Mouse (Mus musculus) lung, postnatal 14 days (tissue): Measurements from ENCODE around the gene Gja5.

ENCODE experiments used
- DNase-seq: peaks from one replicate; pipeline ENCODE4 v3.0.0; 2021

Gja5 gene

GRCm38 (mm10) chr3:96904393-96904792, at the start of gene Gja5:
Gene Gja5 (plus strand): TSS chr3:96904693.
- no peak for DNase-seq

GRCm38 (mm10) chr3:96855833-96856232, 48.7 kb upstream of the Gja5 start:
- DNase-seq: no peak

GRCm38 (mm10) chr3:96860498-96860897, 44.0 kb upstream of the Gja5 start:
- no peak for DNase-seq

GRCm38 (mm10) chr3:96867863-96868262, 36.6 kb upstream of the Gja5 start:
- DNase-seq: no peak

- no peak for DNase-seq
These were observed 35.9 kb upstream of the Gja5 start for GRCm38 (mm10) chr3:96868566-96868965.

- DNase-seq: no peak
These were observed 35.4 kb upstream of the Gja5 start for GRCm38 (mm10) chr3:96869091-96869490.

GRCm38 (mm10) chr3:96870270-96870669, 34.2 kb upstream of the Gja5 start:
- no peak for DNase-seq

GRCm38 (mm10) chr3:96871070-96871469, 33.4 kb upstream of the Gja5 start:
- no peak for DNase-seq

GRCm38 (mm10) chr3:96872501-96872900, 32.0 kb upstream of the Gja5 start:
- no peak for DNase-seq

- DNase-seq: no peak
These were observed 29.5 kb upstream of the Gja5 start for GRCm38 (mm10) chr3:96874808-96875571.

GRCm38 (mm10) chr3:96879536-96879935, 25.0 kb upstream of the Gja5 start:
- no peak for DNase-seq

- no peak for DNase-seq
These were observed 24.1 kb upstream of the Gja5 start for GRCm38 (mm10) chr3:96880385-96880784.

GRCm38 (mm10) chr3:96881557-96881956, 22.9 kb upstream of the Gja5 start:
- no peak for DNase-seq

- no peak for DNase-seq
These were observed 22.2 kb upstream of the Gja5 start for GRCm38 (mm10) chr3:96882061-96882849.

GRCm38 (mm10) chr3:96883690-96884089, 20.8 kb upstream of the Gja5 start:
- no peak for DNase-seq

GRCm38 (mm10) chr3:96902336-96902999, 2.0 kb upstream of the Gja5 start:
- no peak for DNase-seq

- DNase-seq: peak; percentile 94
These were observed 503 bp downstream of the Gja5 start, which contains the start of gene Gpr89 for GRCm38 (mm10) chr3:96904851-96905541. Gene Gpr89 (minus strand): TSS chr3:96905346.

- DNase-seq: no peak
These were observed 1.1 kb downstream of the Gja5 start for GRCm38 (mm10) chr3:96905592-96905991.

- no peak for DNase-seq
These were observed 16.5 kb downstream of the Gja5 start for GRCm38 (mm10) chr3:96920991-96921390.

GRCm38 (mm10) chr3:96924631-96925030, 20.1 kb downstream of the Gja5 start:
- no peak for DNase-seq

- no peak for DNase-seq
These were observed 21.4 kb downstream of the Gja5 start, which contains the start of gene Gja8 for GRCm38 (mm10) chr3:96925920-96926319. Gene Gja8 (minus strand): TSS chr3:96926020.

- DNase-seq: no peak
These were observed 26.8 kb downstream of the Gja5 start for GRCm38 (mm10) chr3:96931261-96931681.

GRCm38 (mm10) chr3:96936241-96936640, 31.7 kb downstream of the Gja5 start:
- DNase-seq: peak; percentile 19
